Mouse (Mus musculus): Measurements from ENCODE around the gene Rcan3. TPM values are rescaled to one million over a fixed set of nuclear protein-coding genes. Genes with fewer than 3 reads are reported as not detected.
A peak's percentile ranks its signal among the peaks of the same experiment; 100 is the strongest.

Gene Rcan3
- polyA plus RNA-seq (2015; fragmentation: Nextera tagmentation; extraction: Ambion mirVana), result 6.8 and 8.0 TPM in 2 replicates

GRCm38 (mm10) chr4:135433443-135434394 lies at the start of gene Rcan3:
Gene Rcan3, minus strand, starts transcription at chr4:135433853.
- H3K4me3 ChIP-seq, result peak within 1 kb of the TSS; percentile 84
- no peaks in the 10 kb centered on the region for H3K36me3 ChIP-seq
- ATAC-seq (ENCODE audit: extremely low read depth, insufficient number of reproducible peaks, low FRiP score, low TSS enrichment), result peak; percentile 88
- no peaks in the 10 kb centered on the region for H3K27me3 ChIP-seq (replicated peaks)
- under 1% methylated on average over 77 of the region's 79 CpGs for WGBS
- no peaks in the 10 kb centered on the region for H3K9me3 ChIP-seq
- peak within 1 kb of the TSS; percentile 93 for H3K4me2 ChIP-seq
- H3K4me1 ChIP-seq, result peaks cover 17% of the 10 kb centered on the region
- H3K9ac ChIP-seq, result peak within 1 kb of the TSS; percentile 92
- H3K27ac ChIP-seq (replicated peaks), result peak within 1 kb of the TSS; percentile 40

DNA sequence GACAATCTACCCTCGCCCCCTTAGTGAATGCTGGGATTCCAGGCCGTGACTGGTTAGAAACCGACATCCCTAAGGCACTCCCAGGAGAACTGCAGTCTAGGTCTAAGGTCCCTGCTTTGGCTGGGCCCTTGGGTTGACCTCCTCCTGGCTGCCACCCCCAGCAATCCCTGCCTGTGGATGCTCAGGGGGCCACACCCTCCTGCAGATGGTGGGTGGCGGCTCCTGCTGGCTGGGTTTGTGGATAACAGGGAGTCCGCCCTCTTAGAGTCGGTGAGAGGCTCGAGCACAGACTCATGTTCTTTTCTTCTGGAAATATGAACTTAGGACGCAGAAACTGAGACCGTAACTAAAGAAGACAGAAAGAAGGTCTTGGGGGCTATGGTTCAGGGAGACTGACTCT lies 46.7 kb upstream of the Rcan3 start:
- no peak for ATAC-seq (ENCODE audit: extremely low read depth, insufficient number of reproducible peaks, low FRiP score, low TSS enrichment)
- Histone ChIP-seq H3K4me2 (no peak overlapping the region), H3K4me3 (no peak overlapping the region), H3K27ac (replicated peaks) (no peak overlapping the region), H3K9me3 (no peaks in the 10 kb centered on the region), H3K9ac (no peak overlapping the region), H3K36me3 (peaks cover 14% of the 10 kb centered on the region), H3K27me3 (replicated peaks) (no peaks in the 10 kb centered on the region), H3K4me1 (peaks cover 9% of the 10 kb centered on the region)
- 75% methylated on average over 9 of the region's 9 CpGs for WGBS

- H3K4me1 ChIP-seq, result no peaks in the 10 kb centered on the region
- H3K27ac ChIP-seq (replicated peaks), result no peak overlapping the region
- no peaks in the 10 kb centered on the region for H3K9me3 ChIP-seq
- no peaks in the 10 kb centered on the region for H3K27me3 ChIP-seq (replicated peaks)
- WGBS, result 76% methylated on average over 10 of the region's 10 CpGs
- no peak for ATAC-seq (ENCODE audit: extremely low read depth, insufficient number of reproducible peaks, low FRiP score, low TSS enrichment)
- H3K9ac ChIP-seq, result no peak overlapping the region
- no peak overlapping the region for H3K4me2 ChIP-seq
- H3K36me3 ChIP-seq, result peaks cover 18% of the 10 kb centered on the region
- H3K4me3 ChIP-seq, result no peak overlapping the region
Measured at GRCm38 (mm10) chr4:135477851-135478250, 44.2 kb upstream of the Rcan3 start.

DNA sequence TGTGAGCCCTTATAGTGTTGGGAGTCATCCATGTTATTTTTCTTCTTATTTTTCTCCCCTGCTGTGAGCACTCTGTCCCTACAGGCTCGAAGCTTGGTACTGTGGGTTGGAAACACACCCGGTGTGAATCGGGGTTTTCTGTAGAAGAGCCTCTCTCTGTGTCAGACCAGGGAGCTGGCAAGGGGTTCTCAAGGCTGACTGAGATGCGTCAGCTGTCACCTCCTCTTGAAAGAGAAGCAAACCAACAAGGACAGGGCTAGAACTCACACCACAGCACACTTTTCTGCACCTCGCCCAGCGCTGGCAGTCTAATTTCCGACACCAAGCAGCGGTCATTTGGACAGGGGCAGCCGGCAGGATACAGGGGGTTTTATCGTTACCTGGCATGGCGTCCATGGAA lies 29.8 kb upstream of the Rcan3 start:
- Histone ChIP-seq H3K4me3 (no peak overlapping the region), H3K9me3 (no peaks in the 10 kb centered on the region), H3K9ac (no peak overlapping the region), H3K4me2 (no peak overlapping the region), H3K4me1 (no peaks in the 10 kb centered on the region), H3K27me3 (replicated peaks) (no peaks in the 10 kb centered on the region), H3K36me3 (peaks cover 23% of the 10 kb centered on the region), H3K27ac (replicated peaks) (no peak overlapping the region)
- 84% methylated on average over 11 of the region's 11 CpGs for WGBS
- no peak for ATAC-seq (ENCODE audit: extremely low read depth, insufficient number of reproducible peaks, low FRiP score, low TSS enrichment)

- 78% methylated on average over 12 of the region's 12 CpGs for WGBS
- H3K9ac ChIP-seq, result no peak overlapping the region
- H3K27me3 ChIP-seq (replicated peaks), result 0 out of 2 replicates have a peak, but pooled peaks cover 4% of the 10 kb centered on the region
- ATAC-seq (ENCODE audit: extremely low read depth, insufficient number of reproducible peaks, low FRiP score, low TSS enrichment), result no peak
- no peaks in the 10 kb centered on the region for H3K36me3 ChIP-seq
- peaks cover 22% of the 10 kb centered on the region for H3K4me1 ChIP-seq
- H3K9me3 ChIP-seq, result no peaks in the 10 kb centered on the region
- no peak overlapping the region for H3K4me3 ChIP-seq
- no peak overlapping the region for H3K27ac ChIP-seq (replicated peaks)
- H3K4me2 ChIP-seq, result no peak overlapping the region
Measured at GRCm38 (mm10) chr4:135453572-135453971, 19.9 kb upstream of the Rcan3 start.

DNA sequence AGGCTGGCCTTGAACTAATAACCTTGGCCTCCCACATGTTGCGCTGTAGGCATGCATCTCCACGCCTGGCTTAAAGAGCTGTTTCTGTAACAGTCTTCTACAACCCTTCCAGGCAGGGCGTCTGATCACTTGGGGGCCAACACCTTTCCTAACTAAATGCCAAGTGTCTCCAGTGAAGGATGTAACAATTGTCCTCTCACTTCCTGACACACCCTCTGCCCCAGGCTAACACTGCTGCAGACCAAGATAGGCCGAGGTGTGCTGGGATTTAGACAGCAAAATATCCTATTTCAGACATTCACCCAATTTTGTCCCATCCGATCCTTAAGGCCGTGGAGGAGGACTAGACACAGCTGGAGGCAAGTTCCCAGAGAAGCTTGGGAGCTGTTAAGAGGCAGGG lies 19.5 kb upstream of the Rcan3 start:
- H3K4me2 ChIP-seq, result no peak overlapping the region
- H3K9me3 ChIP-seq, result no peaks in the 10 kb centered on the region
- H3K9ac ChIP-seq, result no peak overlapping the region
- 0 out of 2 replicates have a peak, but pooled peaks cover 4% of the 10 kb centered on the region for H3K27me3 ChIP-seq (replicated peaks)
- WGBS, result 66% methylated on average over 6 of the region's 6 CpGs
- H3K27ac ChIP-seq (replicated peaks), result no peak overlapping the region
- no peaks in the 10 kb centered on the region for H3K36me3 ChIP-seq
- no peak overlapping the region for H3K4me3 ChIP-seq
- H3K4me1 ChIP-seq, result peaks cover 22% of the 10 kb centered on the region
- ATAC-seq (ENCODE audit: extremely low read depth, insufficient number of reproducible peaks, low FRiP score, low TSS enrichment), result no peak

DNA sequence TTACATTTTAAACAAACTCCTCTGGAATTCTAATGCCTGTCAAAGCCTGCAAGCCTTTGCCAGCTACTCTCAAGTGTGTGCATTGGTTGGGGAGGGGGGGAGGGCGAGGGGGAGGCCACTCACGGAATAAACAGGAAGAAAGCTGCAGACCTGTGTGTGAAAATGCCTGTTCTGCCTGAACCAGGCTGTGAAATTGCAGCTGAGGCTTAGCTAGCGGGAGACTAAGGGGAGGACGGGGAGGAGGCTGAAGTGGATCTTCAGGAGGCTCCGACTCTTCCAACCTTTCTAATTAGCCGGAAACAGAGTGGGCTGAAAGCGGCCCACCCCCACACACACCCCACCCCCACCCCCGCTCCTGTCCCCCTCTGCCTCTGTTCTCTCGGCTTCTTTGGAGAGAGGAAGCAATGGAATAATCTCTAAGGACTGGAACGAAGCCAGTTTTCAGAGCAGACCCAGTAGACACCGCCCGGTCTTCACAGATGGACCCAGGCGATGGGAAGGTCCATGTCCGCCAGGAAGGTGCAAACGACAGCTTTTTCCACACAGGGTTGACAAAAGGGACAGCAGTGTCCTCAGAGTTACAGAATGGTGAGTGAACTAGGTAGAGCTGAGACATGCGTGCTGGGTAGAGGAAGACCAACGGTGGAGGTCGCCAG lies 17.8 kb upstream of the Rcan3 start:
- Histone ChIP-seq H3K36me3 (no peaks in the 10 kb centered on the region), H3K27me3 (replicated peaks) (0 out of 2 replicates have a peak, but pooled peaks cover 4% of the 10 kb centered on the region), H3K9me3 (no peaks in the 10 kb centered on the region), H3K4me1 (peaks cover 22% of the 10 kb centered on the region), H3K4me3 (peak overlapping the region; percentile 5; the same call in 1 of the 2 replicates), H3K4me2 (peak overlapping the region; percentile 51), H3K9ac (peak overlapping the region; percentile 62), H3K27ac (replicated peaks) (0 out of 2 replicates have a peak overlapping the region, but pooled peaks have one; percentile 45)
- no peak for ATAC-seq (ENCODE audit: extremely low read depth, insufficient number of reproducible peaks, low FRiP score, low TSS enrichment)
- WGBS, result 34% methylated on average over 17 of the region's 18 CpGs

DNA sequence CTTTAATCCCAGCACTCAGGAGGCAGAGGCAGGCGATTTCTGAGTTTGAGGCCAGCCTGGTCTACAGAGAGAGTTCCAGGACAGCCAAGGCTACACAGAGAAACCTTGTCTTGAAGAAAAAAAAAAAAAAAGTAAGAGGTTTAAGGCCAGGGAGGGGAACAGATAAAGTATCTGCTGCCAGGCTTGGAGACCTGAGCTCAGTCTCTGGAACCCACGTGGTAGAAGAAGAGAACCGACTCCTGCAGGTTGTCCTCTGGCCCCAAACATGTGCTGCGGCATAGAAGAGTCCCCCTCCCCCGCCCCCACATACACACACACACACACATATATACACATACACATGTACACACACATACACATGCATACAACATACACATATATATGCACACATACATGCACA lies 8.8 kb upstream of the Rcan3 start:
- no peak overlapping the region for H3K4me3 ChIP-seq
- H3K9me3 ChIP-seq, result no peaks in the 10 kb centered on the region
- WGBS, result 67% methylated on average over 5 of the region's 5 CpGs
- H3K27ac ChIP-seq (replicated peaks), result no peak overlapping the region
- peaks cover 11% of the 10 kb centered on the region for H3K4me1 ChIP-seq
- no peak for ATAC-seq (ENCODE audit: extremely low read depth, insufficient number of reproducible peaks, low FRiP score, low TSS enrichment)
- no peak overlapping the region for H3K9ac ChIP-seq
- H3K27me3 ChIP-seq (replicated peaks), result no peaks in the 10 kb centered on the region
- no peak overlapping the region for H3K4me2 ChIP-seq
- H3K36me3 ChIP-seq, result no peaks in the 10 kb centered on the region

- H3K36me3 ChIP-seq, result no peaks in the 10 kb centered on the region
- peaks cover 11% of the 10 kb centered on the region for H3K4me1 ChIP-seq
- H3K27ac ChIP-seq (replicated peaks), result peak overlapping the region; percentile 76
- ATAC-seq (ENCODE audit: extremely low read depth, insufficient number of reproducible peaks, low FRiP score, low TSS enrichment), result no peak
- WGBS, result 21% methylated on average over 9 of the region's 9 CpGs
- no peak overlapping the region for H3K9ac ChIP-seq
- H3K4me3 ChIP-seq, result no peak overlapping the region
- H3K4me2 ChIP-seq, result peak overlapping the region; percentile 63
- H3K9me3 ChIP-seq, result no peaks in the 10 kb centered on the region
- H3K27me3 ChIP-seq (replicated peaks), result no peaks in the 10 kb centered on the region
Measured at GRCm38 (mm10) chr4:135439904-135440522, 6.4 kb upstream of the Rcan3 start.

DNA sequence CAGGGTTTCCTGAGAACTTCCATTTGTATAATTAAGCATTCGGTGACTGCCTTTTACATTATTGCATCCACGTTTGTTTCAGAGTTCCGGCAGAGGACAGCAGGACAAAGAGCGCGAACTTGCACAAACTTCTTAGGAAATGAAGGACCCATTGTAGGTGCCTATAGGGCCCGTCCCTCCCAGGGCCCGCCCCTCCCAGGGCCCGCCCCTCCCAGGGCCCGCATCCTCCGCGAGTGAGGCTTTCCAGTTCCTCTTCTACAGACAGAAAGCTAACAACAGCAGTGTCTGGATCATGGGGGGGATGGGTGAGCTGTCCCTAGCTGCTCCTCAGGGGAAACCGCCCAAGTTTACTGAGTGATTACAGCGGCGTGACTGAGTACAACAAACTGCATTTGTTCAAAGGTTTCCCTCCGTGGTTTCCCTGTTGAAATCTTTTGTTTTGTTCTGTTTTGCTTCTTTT lies 5.6 kb upstream of the Rcan3 start:
- 5% methylated on average over 15 of the region's 15 CpGs for WGBS
- Histone ChIP-seq H3K4me1 (peaks cover 16% of the 10 kb centered on the region), H3K9me3 (no peaks in the 10 kb centered on the region), H3K36me3 (no peaks in the 10 kb centered on the region), H3K27me3 (replicated peaks) (no peaks in the 10 kb centered on the region), H3K4me2 (peak overlapping the region; percentile 63), H3K4me3 (peak overlapping the region; percentile 29), H3K9ac (peak overlapping the region; percentile 59; the same call in 1 of the 2 replicates), H3K27ac (replicated peaks) (peak overlapping the region; percentile 76)
- ATAC-seq (ENCODE audit: extremely low read depth, insufficient number of reproducible peaks, low FRiP score, low TSS enrichment), result peak; percentile 48; the same call in 1 of the 2 replicates

- Histone ChIP-seq H3K4me2 (no peak overlapping the region), H3K27ac (replicated peaks) (no peak overlapping the region), H3K9ac (no peak overlapping the region), H3K4me3 (no peak overlapping the region), H3K27me3 (replicated peaks) (no peaks in the 10 kb centered on the region), H3K36me3 (no peaks in the 10 kb centered on the region), H3K9me3 (no peaks in the 10 kb centered on the region), H3K4me1 (peaks cover 22% of the 10 kb centered on the region)
- ATAC-seq (ENCODE audit: extremely low read depth, insufficient number of reproducible peaks, low FRiP score, low TSS enrichment), result no peak
Measured at GRCm38 (mm10) chr4:135437924-135438323, 4.3 kb upstream of the Rcan3 start.

Data from heart, embryonic 13.5 days (tissue).